Mouse (Mus musculus) left cerebral cortex, postnatal 14 days (tissue): ENCODE measurements around the gene Spo11. TPM values are rescaled to one million over a fixed set of nuclear protein-coding genes. Genes with fewer than 3 reads are reported as not detected.

Experiments
- DNase-seq, 2 experiments: peaks; one replicate each; pipeline ENCODE4 v3.0.0; 2021 to 2022; ENCODE audit warnings: low spot score in 2 of 2, mixed read lengths in 1 of 2
- intact Hi-C: fragments of 180-260 bp; cut with DNase I; formaldehyde crosslinking; loops from one replicate; pipeline ENCODE4 v1.15.1; 2025
- total RNA-seq, 2 experiments: library from RNA; stranded (reverse); gene quantifications; 2 replicates each; pipeline ENCODE4 v1.2.3; 2021

The Spo11 gene
- total RNA-seq, 2 experiments from 2014 or later = 0.23 to 0.44 TPM

DNA sequence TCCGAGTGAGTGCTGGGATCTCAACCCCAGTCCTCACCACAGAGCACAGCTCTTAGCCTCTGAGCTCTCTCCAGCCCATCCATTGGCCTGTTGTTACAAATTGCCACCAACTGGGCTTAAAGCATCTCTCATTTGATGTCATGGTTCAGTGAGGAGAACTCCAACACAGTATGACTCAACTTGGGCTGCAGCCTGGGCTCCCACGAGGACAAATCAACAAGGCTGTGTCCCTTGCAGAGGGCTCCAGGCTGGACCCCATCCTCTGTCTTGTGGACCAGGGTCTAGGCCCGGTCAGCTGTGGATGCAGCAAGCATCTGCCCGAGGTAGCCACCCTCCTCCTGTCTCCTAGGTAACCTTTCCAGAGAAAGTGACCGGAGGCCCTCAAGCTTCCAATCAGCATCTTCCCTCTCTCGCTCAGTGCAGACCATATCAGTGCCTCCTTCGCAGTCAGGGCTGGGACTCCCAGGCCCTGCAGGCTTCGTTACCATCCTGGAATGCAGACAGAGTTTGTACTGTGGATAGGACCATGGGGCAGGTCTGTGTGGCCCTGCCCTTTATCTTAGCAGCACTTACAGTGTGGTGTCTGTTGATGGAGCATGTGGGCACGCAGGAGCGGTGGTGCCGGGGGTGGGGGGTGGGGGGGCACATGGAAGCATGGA is 65.1 kb downstream of the Spo11 start:
- intact Hi-C loops = no loop called here
- no peak for DNase-seq

Other genes starting within 250 kb of the Spo11 start
- gene Bmp7, start 37.4 kb upstream of the Spo11 start, total RNA-seq = 10 to 100 TPM; 11.9 to 12.1 TPM
- 10 to 100 TPM; 62.3 to 63.1 TPM for gene Rae1, start 22.4 kb downstream of the Spo11 start, total RNA-seq
- gene Rbm38, start 42.8 kb downstream of the Spo11 start, total RNA-seq = 1 to 10 TPM; 3.1 to 3.7 TPM
- not detected for gene Ctcfl, start 141.8 kb downstream of the Spo11 start, total RNA-seq
- not detected for gene Pck1, start 175.3 kb downstream of the Spo11 start, total RNA-seq
- gene Zbp1, start 241.2 kb downstream of the Spo11 start, total RNA-seq = not detected